Mouse (Mus musculus) ES-E14 (cell line): Measurements from ENCODE around the gene Map4k1.

Experiments used
- HCFC1 ChIP-seq: IDR thresholded peaks from 2 replicates; pipeline ENCODE4 v1.6.1; 2012; ENCODE audit warnings: low read length, inconsistent platforms, borderline replicate concordance; ENCODE audit not compliant: insufficient read depth
- MAFK ChIP-seq: IDR thresholded peaks from 2 replicates; pipeline ENCODE4 v1.6.1; 2014; ENCODE audit warnings: mild to moderate bottlenecking, low read depth, low read length, inconsistent platforms; ENCODE audit not compliant: insufficient read depth
- ZC3H11A ChIP-seq: IDR thresholded peaks from 2 replicates; pipeline ENCODE4 v1.6.1; 2012; ENCODE audit warnings: low read depth, mild to moderate bottlenecking, inconsistent platforms, low read length, borderline replicate concordance

- peak; percentile 76; the same call in 1 of the 2 replicates for TF ChIP-seq ZC3H11A
- TF ChIP-seq HCFC1 = no peak
- no peak for TF ChIP-seq MAFK
These were observed 68.9 kb downstream of the Map4k1 start for GRCm38 (mm10) chr7:29050797-29051196.
